Mouse (Mus musculus): ENCODE results near the gene Ano9. TPM values are rescaled to one million over a fixed set of nuclear protein-coding genes. Genes with fewer than 3 reads are reported as not detected.

Ano9 gene
- polyA plus RNA-seq, 1 experiment from 2014 or later, result 17.9 TPM

- DNase-seq (ENCODE audit: low spot score) (no peak), ATAC-seq (ENCODE audit: low FRiP score, low TSS enrichment) (no peak)
- TF ChIP-seq CTCF (IDR thresholded peaks at IDR 0.05; ENCODE audit: low read depth), result no peak
- peak; percentile 16 for TF ChIP-seq EP300 (optimal IDR thresholded peaks at IDR 0.05)
- Histone ChIP-seq H3K4me2 (replicated peaks; ENCODE audit: low read depth) (peak overlapping the region; percentile 53), H3K36me3 (ENCODE audit: control insufficient read depth, insufficient read depth, low read length) (0 out of 2 replicates have a peak, but pooled peaks cover 3% of the 10 kb centered on the region), H3K27me3 (ENCODE audit: control insufficient read depth, insufficient read depth, low read length) (no peaks in the 10 kb centered on the region), H3K27ac (replicated peaks) (peak overlapping the region; percentile 93), H3K4me1 (replicated peaks; ENCODE audit: control insufficient read depth, insufficient read depth) (no peaks in the 10 kb centered on the region), H3K9ac (ENCODE audit: low read length) (peak overlapping the region; percentile 72; the same call in 1 of the 2 replicates), H3K4me3 (ENCODE audit: low read depth, low read length) (no peak overlapping the region), H3K9me3 (ENCODE audit: control insufficient read depth, low read length) (no peaks in the 10 kb centered on the region)
- WGBS, result 60% methylated on average over 4 of the region's 4 CpGs
These were observed 38.7 kb downstream of the Ano9 start for GRCm38 (mm10) chr7:141078876-141079275.

GRCm38 (mm10) chr7:141077841-141078240, 39.8 kb downstream of the Ano9 start, which contains the start of gene Pkp3:
Gene Pkp3, plus strand, starts transcription at chr7:141078218.
- H3K4me3 ChIP-seq (ENCODE audit: low read depth, low read length), result peak within 1 kb of the TSS; percentile 15; the same call in 1 of the 2 replicates
- no peaks in the 10 kb centered on the region for H3K27me3 ChIP-seq (ENCODE audit: control insufficient read depth, insufficient read depth, low read length)
- H3K4me2 ChIP-seq (replicated peaks; ENCODE audit: low read depth), result peak within 1 kb of the TSS; percentile 53
- no peak for ATAC-seq (ENCODE audit: low FRiP score, low TSS enrichment)
- DNase-seq (ENCODE audit: low spot score), result no peak
- H3K9ac ChIP-seq (ENCODE audit: low read length), result peak within 1 kb of the TSS; percentile 72
- no peaks in the 10 kb centered on the region for H3K4me1 ChIP-seq (replicated peaks; ENCODE audit: control insufficient read depth, insufficient read depth)
- peak within 1 kb of the TSS; percentile 93 for H3K27ac ChIP-seq (replicated peaks)
- no peak for TF ChIP-seq CTCF (IDR thresholded peaks at IDR 0.05; ENCODE audit: low read depth)
- TF ChIP-seq EP300 (optimal IDR thresholded peaks at IDR 0.05), result no peak
- no peaks in the 10 kb centered on the region for H3K9me3 ChIP-seq (ENCODE audit: control insufficient read depth, low read length)
- WGBS, result 77% methylated on average over 15 of the region's 15 CpGs
- no peaks in the 10 kb centered on the region for H3K36me3 ChIP-seq (ENCODE audit: control insufficient read depth, insufficient read depth, low read length)

GRCm38 (mm10) chr7:141073782-141074181, 43.8 kb downstream of the Ano9 start:
- H3K4me1 ChIP-seq (replicated peaks; ENCODE audit: control insufficient read depth, insufficient read depth), result no peaks in the 10 kb centered on the region
- WGBS, result 73% methylated on average over 4 of the region's 4 CpGs
- H3K4me2 ChIP-seq (replicated peaks; ENCODE audit: low read depth), result no peak overlapping the region
- H3K4me3 ChIP-seq (ENCODE audit: low read depth, low read length), result no peak overlapping the region
- no peak for DNase-seq (ENCODE audit: low spot score)
- no peaks in the 10 kb centered on the region for H3K36me3 ChIP-seq (ENCODE audit: control insufficient read depth, insufficient read depth, low read length)
- no peak for ATAC-seq (ENCODE audit: low FRiP score, low TSS enrichment)
- TF ChIP-seq CTCF (IDR thresholded peaks at IDR 0.05; ENCODE audit: low read depth) (no peak), EP300 (optimal IDR thresholded peaks at IDR 0.05) (no peak)
- no peak overlapping the region for H3K9ac ChIP-seq (ENCODE audit: low read length)
- no peaks in the 10 kb centered on the region for H3K9me3 ChIP-seq (ENCODE audit: control insufficient read depth, low read length)
- no peaks in the 10 kb centered on the region for H3K27me3 ChIP-seq (ENCODE audit: control insufficient read depth, insufficient read depth, low read length)
- H3K27ac ChIP-seq (replicated peaks), result no peak overlapping the region

DNA sequence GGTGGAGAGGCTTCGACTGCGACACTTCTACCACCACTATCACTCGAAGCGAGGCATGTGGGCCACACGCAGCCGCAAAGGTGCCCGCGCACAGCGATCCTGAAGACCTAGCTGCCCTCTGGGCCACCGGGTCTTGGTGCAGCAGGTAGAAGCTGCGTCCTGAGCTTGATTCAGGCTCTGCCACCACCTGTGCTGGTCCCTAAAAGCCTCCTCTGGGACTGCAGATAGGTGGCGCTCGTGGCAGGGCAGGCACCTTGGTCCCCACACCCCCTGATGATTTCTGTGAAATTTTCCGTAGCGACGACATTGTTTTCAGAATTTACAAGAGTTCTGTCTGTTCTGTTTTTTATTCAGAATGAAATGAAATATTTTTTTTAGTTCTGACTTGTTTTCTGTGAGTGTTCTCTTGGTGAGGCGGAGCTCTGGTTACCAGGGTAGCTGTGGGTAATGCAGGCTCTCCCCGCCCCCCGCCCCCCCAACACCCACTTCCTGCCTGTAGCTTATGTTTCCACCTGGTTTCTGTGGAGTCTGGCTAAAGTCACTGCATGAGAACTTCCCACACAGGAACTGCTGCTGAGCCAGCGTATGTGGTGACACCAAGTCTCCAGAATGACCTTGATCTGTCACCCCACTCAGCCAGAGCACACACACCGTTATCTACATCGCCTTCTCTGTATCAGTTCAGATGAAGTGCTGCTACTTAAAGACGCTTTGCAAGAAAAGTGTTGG, 45.4 kb downstream of the Ano9 start:
- DNase-seq (ENCODE audit: low spot score) (peak; percentile 74), ATAC-seq (ENCODE audit: low FRiP score, low TSS enrichment) (peak; percentile 40; the same call in 1 of the 2 replicates)
- H3K9ac ChIP-seq (ENCODE audit: low read length), result no peak overlapping the region
- H3K4me3 ChIP-seq (ENCODE audit: low read depth, low read length), result no peak overlapping the region
- no peak overlapping the region for H3K27ac ChIP-seq (replicated peaks)
- H3K27me3 ChIP-seq (ENCODE audit: control insufficient read depth, insufficient read depth, low read length), result no peaks in the 10 kb centered on the region
- H3K4me2 ChIP-seq (replicated peaks; ENCODE audit: low read depth), result no peak overlapping the region
- H3K9me3 ChIP-seq (ENCODE audit: control insufficient read depth, low read length), result no peaks in the 10 kb centered on the region
- peak; percentile 80 for TF ChIP-seq CTCF (IDR thresholded peaks at IDR 0.05; ENCODE audit: low read depth)
- TF ChIP-seq EP300 (optimal IDR thresholded peaks at IDR 0.05), result no peak
- H3K4me1 ChIP-seq (replicated peaks; ENCODE audit: control insufficient read depth, insufficient read depth), result no peaks in the 10 kb centered on the region
- 31% methylated on average over 23 of the region's 23 CpGs for WGBS
- H3K36me3 ChIP-seq (ENCODE audit: control insufficient read depth, insufficient read depth, low read length), result no peaks in the 10 kb centered on the region

DNA sequence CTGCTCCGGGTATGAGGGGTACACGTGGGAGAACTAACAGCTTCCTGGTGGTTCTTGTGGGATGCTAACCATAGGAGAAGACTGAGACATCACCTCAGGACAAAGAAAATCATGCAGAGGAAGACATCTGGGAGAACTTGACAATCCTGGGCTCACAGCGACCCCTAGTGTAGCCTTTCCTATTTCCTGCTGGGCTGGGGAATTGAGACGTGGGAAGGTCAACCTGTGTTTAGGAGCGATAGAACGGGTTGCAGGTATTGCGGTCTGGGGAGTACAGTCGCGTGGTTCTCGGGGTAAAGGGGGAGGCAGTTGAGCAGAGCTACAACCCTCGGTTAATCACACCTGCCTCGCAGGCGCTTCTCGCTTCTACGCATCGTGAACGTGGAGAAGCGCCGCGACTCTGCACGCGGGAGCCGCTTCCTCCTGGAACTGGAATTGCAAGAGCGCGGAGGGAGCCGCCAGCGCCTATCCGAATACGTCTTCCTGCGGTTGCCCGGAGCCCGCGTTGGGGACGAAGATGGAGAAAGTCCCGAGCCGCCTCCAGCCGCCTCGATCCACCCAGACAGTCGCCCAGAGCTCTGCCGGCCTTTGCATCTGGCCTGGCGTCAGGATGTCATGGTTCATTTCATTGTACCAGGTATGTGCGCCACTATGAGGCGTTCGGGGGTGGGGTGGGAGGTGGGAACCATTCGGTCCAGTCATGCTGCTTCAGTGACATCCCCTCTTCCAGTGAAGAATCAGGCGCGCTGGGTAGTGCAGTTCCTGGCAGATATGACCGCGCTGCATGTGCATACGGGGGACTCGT, 47.3 kb downstream of the Ano9 start:
- TF ChIP-seq EP300 (optimal IDR thresholded peaks at IDR 0.05) (no peak), CTCF (IDR thresholded peaks at IDR 0.05; ENCODE audit: low read depth) (peak; percentile 93)
- Histone ChIP-seq H3K36me3 (ENCODE audit: control insufficient read depth, insufficient read depth, low read length) (no peaks in the 10 kb centered on the region), H3K4me3 (ENCODE audit: low read depth, low read length) (peak overlapping the region; percentile 35), H3K4me1 (replicated peaks; ENCODE audit: control insufficient read depth, insufficient read depth) (no peaks in the 10 kb centered on the region), H3K4me2 (replicated peaks; ENCODE audit: low read depth) (peak overlapping the region; percentile 57), H3K27me3 (ENCODE audit: control insufficient read depth, insufficient read depth, low read length) (no peaks in the 10 kb centered on the region), H3K9me3 (ENCODE audit: control insufficient read depth, low read length) (no peaks in the 10 kb centered on the region), H3K27ac (replicated peaks) (no peak overlapping the region), H3K9ac (ENCODE audit: low read length) (peak overlapping the region; percentile 48; the same call in 1 of the 2 replicates)
- DNase-seq (ENCODE audit: low spot score), result peak; percentile 84
- ATAC-seq (ENCODE audit: low FRiP score, low TSS enrichment), result peak; percentile 15; the same call in 1 of the 2 replicates
- WGBS, result 4% methylated on average over 50 of the region's 51 CpGs
